ENCODE assay signal across 24 mouse cellular contexts in the genomic region with DNA sequence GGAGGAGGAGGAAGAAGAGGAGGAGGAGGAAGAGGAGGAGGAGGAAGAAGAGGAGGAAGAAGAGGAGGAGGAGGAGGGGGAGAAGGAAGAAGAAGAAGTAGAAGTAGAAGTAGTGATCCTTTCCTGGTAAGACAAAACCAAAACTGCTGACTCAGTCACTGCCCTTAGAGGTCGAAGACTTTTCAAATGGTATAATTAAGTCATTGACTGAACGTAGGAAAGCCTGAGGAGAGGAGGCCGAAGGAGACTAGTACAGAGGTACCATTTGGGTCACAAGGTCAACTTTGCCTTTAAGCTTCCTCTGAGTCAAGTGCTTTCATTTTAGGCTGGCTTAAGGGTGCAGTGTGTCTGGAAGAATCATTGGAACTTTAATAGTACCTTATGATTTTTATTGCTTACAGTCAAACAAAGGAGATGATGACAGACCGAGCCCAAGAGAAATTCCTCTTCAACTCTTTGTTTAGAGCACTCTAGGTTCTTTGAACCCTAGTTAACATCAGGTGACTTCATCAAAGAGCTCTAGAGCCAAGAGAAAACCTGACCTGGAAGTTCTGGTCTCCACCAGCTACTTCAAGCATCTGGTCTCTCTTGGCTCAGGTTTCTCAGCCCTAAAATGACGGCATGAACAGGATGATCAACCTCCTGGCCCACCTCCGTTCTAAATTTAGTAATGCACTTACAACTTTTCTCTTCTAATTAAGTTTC. TPM values are rescaled to one million over a fixed set of nuclear protein-coding genes. Genes with fewer than 3 reads are reported as not detected.
A peak's percentile ranks its signal among the peaks of the same experiment; 100 is the strongest.
DNase-seq lines count a peak whose midpoint lies in the region; ATAC-seq and TF ChIP-seq lines count a peak whose summit lies in the region.
"Had no signal": no experiment of that assay in that cellular context is flagged by ENCODE, and none has a peak within 500 bp of the region (broad histone marks: within the 10 kb centered on the region; RNA-seq: fewer than 3 reads in every experiment).

No protein-coding gene starts in this region.

- TF ChIP-seq EP300 in lung, postnatal 0 days (IDR thresholded peaks at IDR 0.05) = no peak

- DNase-seq in heart, adult 11 months = peak; percentile 91
- peak; percentile 63 for DNase-seq in lung, postnatal 0 days (ENCODE audit: low spot score)
- DNase-seq in lung, adult 2 months = no peak
- DNase-seq in kidney, postnatal 4 days = no peak
- DNase-seq in kidney, adult 9 months = no peak
- DNase-seq: adrenal gland, postnatal 14 days; cerebellum, adult 11 months; cerebellum, postnatal 14 days; gastrocnemius, postnatal 14 days; kidney, adult 8-10 months; kidney, postnatal 25 days; right cerebral cortex, postnatal 4 days; thymus, adult 2 months had no signal

- H3K9ac ChIP-seq in heart, embryonic 11.5 days (ENCODE audit: low read depth, low read length) = no peak overlapping the region
- no peak overlapping the region for H3K9ac ChIP-seq in lung, postnatal 0 days (replicated peaks; ENCODE audit: low read depth)
- H3K9ac ChIP-seq: embryonic facial prominence, embryonic 15.5 days; forebrain, embryonic 12.5 days; heart, embryonic 12.5 days; hindbrain, embryonic 14.5 days; limb, embryonic 12.5 days; lung, embryonic 15.5 days had no signal

- 74% methylated on average over 6 of the region's 6 CpGs for WGBS in heart, embryonic 11.5 days (ENCODE audit: insufficient replicate concordance)
- 57% methylated on average over 6 of the region's 6 CpGs for WGBS in lung, postnatal 0 days
- 52% methylated on average over 6 of the region's 6 CpGs for WGBS in lung, adult 2 months

- H3K36me3 ChIP-seq in heart, embryonic 11.5 days (ENCODE audit: control insufficient read depth, insufficient read depth, low read length) = no peaks in the 10 kb centered on the region; the same call in 1 of the 2 replicates
- H3K36me3 ChIP-seq in lung, postnatal 0 days (ENCODE audit: insufficient read depth, low read length) = no peaks in the 10 kb centered on the region
- H3K36me3 ChIP-seq: embryonic facial prominence, embryonic 15.5 days; forebrain, embryonic 12.5 days; limb, embryonic 12.5 days; lung, embryonic 15.5 days had no signal

- TF ChIP-seq CTCF in lung, postnatal 0 days (IDR thresholded peaks at IDR 0.05) = no peak
- no peak for TF ChIP-seq CTCF in lung, adult 2 months (IDR thresholded peaks at IDR 0.05; ENCODE audit: insufficient read depth, low read length)

- no peaks in the 10 kb centered on the region for H3K9me3 ChIP-seq in heart, embryonic 11.5 days (replicated peaks; ENCODE audit: control insufficient read depth, low read length)
- no peaks in the 10 kb centered on the region for H3K9me3 ChIP-seq in lung, postnatal 0 days (ENCODE audit: low read length)
- H3K9me3 ChIP-seq: embryonic facial prominence, embryonic 15.5 days; forebrain, embryonic 12.5 days; heart, embryonic 12.5 days; limb, embryonic 12.5 days; lung, embryonic 15.5 days had no signal

- H3K4me2 ChIP-seq in heart, embryonic 11.5 days = no peak overlapping the region
- no peak overlapping the region for H3K4me2 ChIP-seq in lung, postnatal 0 days (replicated peaks; ENCODE audit: low read depth, low read length)
- H3K4me2 ChIP-seq: embryonic facial prominence, embryonic 15.5 days; forebrain, embryonic 12.5 days; heart, embryonic 12.5 days; hindbrain, embryonic 14.5 days; limb, embryonic 12.5 days; lung, embryonic 15.5 days had no signal

- H3K27ac ChIP-seq in heart, embryonic 11.5 days (ENCODE audit: low read depth, low read length) = no peak overlapping the region
- H3K27ac ChIP-seq in lung, postnatal 0 days (ENCODE audit: low read length) = no peak overlapping the region
- peak overlapping the region; percentile 73 for H3K27ac ChIP-seq in brown adipose tissue, adult 24 weeks (replicated peaks; ENCODE audit: low read depth, low read length)
- H3K27ac ChIP-seq: embryonic facial prominence, embryonic 15.5 days; forebrain, embryonic 12.5 days; hindbrain, embryonic 14.5 days; limb, embryonic 12.5 days; lung, embryonic 15.5 days had no signal

- ATAC-seq in heart, embryonic 11.5 days (replicated peaks; ENCODE audit: insufficient number of reproducible peaks, low FRiP score, low TSS enrichment) = no peak
- peak; percentile 28 for ATAC-seq in lung, postnatal 0 days
- peak; percentile 54 for ATAC-seq in monocyte, adult 5-6 weeks (replicated peaks; ENCODE audit: insufficient number of reproducible peaks, low FRiP score, low TSS enrichment, poor library complexity, severe bottlenecking)
- ATAC-seq: activated CD4-positive, CD25-positive, alpha-beta regulatory T cell, adult 4 months; Patski had no signal

- H3K27me3 ChIP-seq in heart, embryonic 11.5 days (ENCODE audit: control insufficient read depth, insufficient read depth, low read length) = no peaks in the 10 kb centered on the region
- H3K27me3 ChIP-seq in lung, postnatal 0 days (replicated peaks; ENCODE audit: insufficient read depth, low read length) = no peaks in the 10 kb centered on the region
- H3K27me3 ChIP-seq: embryonic facial prominence, embryonic 15.5 days; forebrain, embryonic 12.5 days; heart, embryonic 12.5 days; limb, embryonic 12.5 days; lung, embryonic 15.5 days; Patski had no signal

- H3K4me1 ChIP-seq in heart, embryonic 11.5 days (ENCODE audit: control insufficient read depth, insufficient read depth, low read length) = peaks cover 9% of the 10 kb centered on the region
- peaks cover 3% of the 10 kb centered on the region; the same call in 1 of the 2 replicates for H3K4me1 ChIP-seq in lung, postnatal 0 days (ENCODE audit: insufficient read depth, low read depth, low read length)
- H3K4me1 ChIP-seq in lung, adult 2 months (ENCODE audit: control insufficient read depth, insufficient read depth, low read length) = peaks cover 3% of the 10 kb centered on the region
- peaks cover 12% of the 10 kb centered on the region for H3K4me1 ChIP-seq in brown adipose tissue, adult 24 weeks (ENCODE audit: control insufficient read depth, insufficient read depth, insufficient read length, low read length)
- H3K4me1 ChIP-seq: embryonic facial prominence, embryonic 15.5 days had no signal

- no peak overlapping the region for H3K4me3 ChIP-seq in heart, embryonic 11.5 days (ENCODE audit: low read depth, low read length)
- H3K4me3 ChIP-seq in lung, postnatal 0 days (ENCODE audit: low read depth, low read length) = no peak overlapping the region
- H3K4me3 ChIP-seq in lung, adult 2 months (replicated peaks; ENCODE audit: extremely low read depth, low read depth, low read length) = no peak overlapping the region
- H3K4me3 ChIP-seq in brown adipose tissue, adult 24 weeks (ENCODE audit: insufficient read depth, low read depth, low read length) = no peak overlapping the region
- H3K4me3 ChIP-seq: embryonic facial prominence, embryonic 15.5 days; forebrain, embryonic 12.5 days; heart, embryonic 12.5 days; limb, embryonic 12.5 days; lung, embryonic 15.5 days had no signal

- TF ChIP-seq POLR2A in lung, adult 2 months (IDR thresholded peaks at IDR 0.05; ENCODE audit: borderline replicate concordance, extremely low read depth, low read depth, low read length) = no peak

RNA-seq across cellular contexts. Expression of a gene that starts 49.0 kb away (rescaled TPM):
- polyA plus RNA-seq in heart, embryonic 11.5 days (2014; fragmentation: Nextera tagmentation; extraction: Ambion mirVana) = 32.5 and 33.5 TPM in 2 replicates
- polyA plus RNA-seq in lung, postnatal 0 days (2015; fragmentation: Nextera tagmentation; extraction: Ambion mirVana) = 23.0 and 35.0 TPM in 2 replicates
- 43.7 and 51.6 TPM in 2 replicates for polyA plus RNA-seq in lung, adult 2 months (2012; rRNA removed)
- 3.0 and 3.7 TPM in 2 replicates for polyA plus RNA-seq in brown adipose tissue, adult 24 weeks (2012; ENCODE audit: insufficient read depth, insufficient read length, missing spikeins)
- 18.1 to 49.5 TPM (median 38.9 TPM) in 3 replicates for total RNA-seq in monocyte, adult 5-6 weeks (2017)

Comparison
In these comparisons a context has a peak if more than half of its experiments do, and no peak if none do; other contexts are left out.
1. DNase-seq: peak in heart, adult 11 months (single experiment) and lung, postnatal 0 days (single experiment); none in lung, adult 2 months (single experiment), kidney, postnatal 4 days (0 of 2) and kidney, adult 9 months (single experiment).